Mouse (Mus musculus) embryonic facial prominence, embryonic 14.5 days (tissue): ENCODE results near the gene Dlg2. TPM values are rescaled to one million over a fixed set of nuclear protein-coding genes. Genes with fewer than 3 reads are reported as not detected.

Experiments
- ATAC-seq: fragments of 200-750 bp; cut with Nextera tagmentation; 2 replicates; pipeline ENCODE4 v1.8.0; 2017; ENCODE audit warnings: low read depth, moderate number of reproducible peaks, moderate TSS enrichment
- DNase-seq: peaks from one replicate; pipeline ENCODE4 v3.0.0-alpha.2; 2015; ENCODE audit warnings: low spot score
- H3K27ac ChIP-seq: fragments of 300-500 bp; sonication (generic); replicated peaks from 2 replicates; pipeline ENCODE4 v1.5.1; 2014; ENCODE audit warnings: low read depth, mild to moderate bottlenecking, low read length, moderate library complexity
- H3K27me3 ChIP-seq: fragments of 300-500 bp; sonication (generic); replicated peaks from 2 replicates; pipeline ENCODE4 v1.6.1; 2014; ENCODE audit warnings: low read length; ENCODE audit not compliant: control insufficient read depth, insufficient read depth
- H3K36me3 ChIP-seq: fragments of 300-500 bp; sonication (generic); 2 replicates; pipeline ENCODE4 v1.6.1; 2014; ENCODE audit warnings: low read length, mixed read lengths; ENCODE audit not compliant: control insufficient read depth, insufficient read depth
- H3K4me1 ChIP-seq: fragments of 300-500 bp; sonication (generic); 2 replicates; pipeline ENCODE4 v1.6.1; 2014; ENCODE audit warnings: antibody characterized with exemption, low read length; ENCODE audit not compliant: control insufficient read depth, insufficient read depth
- H3K4me2 ChIP-seq: fragments of 300-500 bp; sonication (generic); 2 replicates; pipeline ENCODE4 v1.6.1; 2014; ENCODE audit warnings: low read depth, mild to moderate bottlenecking, low read length, moderate library complexity, mixed read lengths
- H3K4me3 ChIP-seq: fragments of 300-500 bp; sonication (generic); 2 replicates; pipeline ENCODE4 v1.5.1; 2014; ENCODE audit warnings: low read depth, mild to moderate bottlenecking, low read length
- H3K9ac ChIP-seq: fragments of 300-500 bp; sonication (generic); 2 replicates; pipeline ENCODE4 v1.6.1; 2014; ENCODE audit warnings: low read depth, mild to moderate bottlenecking, low read length, moderate library complexity, mixed read lengths
- H3K9me3 ChIP-seq: fragments of 300-500 bp; sonication (generic); 2 replicates; pipeline ENCODE4 v1.6.1; 2016; ENCODE audit warnings: low read length; ENCODE audit not compliant: control insufficient read depth
- WGBS: fragments of 180-500 bp; shearing (Covaris S2); extraction: QIAGEN DNeasy Blood & Tissue Kit; methylation state at CpG from one replicate; pipeline ENCODE4 v1.1.7; 2014; 5-methylcytosine and 5-hydroxymethylcytosine counted together
- polyA plus RNA-seq: library from polyadenylated mRNA; unstranded; fragments of >200 nt; fragmentation: Nextera tagmentation; extraction: Ambion mirVana; gene quantifications from 2 replicates; pipeline ENCODE4 v1.2.1, GENCODE M21; 2014

Dlg2 gene
- polyA plus RNA-seq, 1 experiment from 2014 or later: 5.1 TPM

DNA sequence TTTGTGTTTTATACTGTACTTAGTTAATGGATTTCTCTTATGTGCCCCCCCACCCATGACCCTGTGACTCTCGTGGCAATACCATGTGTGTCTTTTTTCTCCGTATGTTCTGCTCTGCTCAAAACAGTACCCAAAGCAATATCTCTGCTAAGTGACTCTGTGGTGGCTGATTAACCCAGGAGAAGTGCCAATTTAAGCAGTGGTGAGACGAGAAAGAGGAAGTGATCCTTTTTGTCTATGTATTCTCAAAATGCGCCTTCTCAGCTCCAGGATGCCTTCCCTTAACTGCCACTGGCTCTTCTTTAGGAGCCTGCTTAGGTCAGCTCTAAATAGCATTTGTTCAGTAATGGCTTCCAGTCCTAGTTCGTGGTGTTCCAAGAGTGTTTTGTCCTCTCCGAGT is 1240.2 kb downstream of the Dlg2 start:
- peak; percentile 3 for DNase-seq
- no peak overlapping the region for H3K4me2 ChIP-seq
- no peaks in the 10 kb centered on the region for H3K36me3 ChIP-seq
- no peak overlapping the region for H3K9ac ChIP-seq
- 61% methylated on average over 6 of the region's 6 CpGs for WGBS
- H3K9me3 ChIP-seq: no peaks in the 10 kb centered on the region
- H3K4me3 ChIP-seq: no peak overlapping the region
- no peaks in the 10 kb centered on the region for H3K4me1 ChIP-seq
- no peak for ATAC-seq
- H3K27ac ChIP-seq: no peak overlapping the region
- no peaks in the 10 kb centered on the region for H3K27me3 ChIP-seq

GRCm38 (mm10) chr7:91720318-91720717 is 1243.8 kb downstream of the Dlg2 start:
- no peak for ATAC-seq
- Histone ChIP-seq H3K9me3 (no peaks in the 10 kb centered on the region), H3K36me3 (no peaks in the 10 kb centered on the region), H3K4me2 (no peak overlapping the region), H3K9ac (no peak overlapping the region), H3K27ac (no peak overlapping the region), H3K4me3 (no peak overlapping the region), H3K4me1 (no peaks in the 10 kb centered on the region), H3K27me3 (no peaks in the 10 kb centered on the region)
- DNase-seq: no peak

GRCm38 (mm10) chr7:91724397-91724796 is 1247.9 kb downstream of the Dlg2 start:
- Histone ChIP-seq H3K4me1 (no peaks in the 10 kb centered on the region), H3K9ac (no peak overlapping the region), H3K4me3 (no peak overlapping the region), H3K27me3 (no peaks in the 10 kb centered on the region), H3K9me3 (no peaks in the 10 kb centered on the region), H3K27ac (no peak overlapping the region), H3K4me2 (no peak overlapping the region), H3K36me3 (no peaks in the 10 kb centered on the region)
- WGBS: 46% methylated on average over 5 of the region's 5 CpGs
- ATAC-seq (peak; percentile 37; the same call in 1 of the 2 replicates), DNase-seq (peak; percentile 33)

- no peaks in the 10 kb centered on the region for H3K27me3 ChIP-seq
- H3K4me3 ChIP-seq: no peak overlapping the region
- no peaks in the 10 kb centered on the region for H3K9me3 ChIP-seq
- H3K4me1 ChIP-seq: no peaks in the 10 kb centered on the region
- DNase-seq (no peak), ATAC-seq (no peak)
- H3K9ac ChIP-seq: no peak overlapping the region
- no peaks in the 10 kb centered on the region for H3K36me3 ChIP-seq
- no peak overlapping the region for H3K27ac ChIP-seq
- WGBS: 79% methylated on average over 3 of the region's 3 CpGs
- H3K4me2 ChIP-seq: no peak overlapping the region
Measured at GRCm38 (mm10) chr7:91740748-91741147, 1264.3 kb downstream of the Dlg2 start.

GRCm38 (mm10) chr7:91753151-91753861 is 1276.8 kb downstream of the Dlg2 start:
- Histone ChIP-seq H3K9me3 (no peaks in the 10 kb centered on the region), H3K27ac (no peak overlapping the region), H3K9ac (no peak overlapping the region), H3K36me3 (no peaks in the 10 kb centered on the region), H3K4me2 (no peak overlapping the region), H3K27me3 (no peaks in the 10 kb centered on the region), H3K4me3 (no peak overlapping the region), H3K4me1 (no peaks in the 10 kb centered on the region)
- no peak for DNase-seq
- ATAC-seq: no peak

DNA sequence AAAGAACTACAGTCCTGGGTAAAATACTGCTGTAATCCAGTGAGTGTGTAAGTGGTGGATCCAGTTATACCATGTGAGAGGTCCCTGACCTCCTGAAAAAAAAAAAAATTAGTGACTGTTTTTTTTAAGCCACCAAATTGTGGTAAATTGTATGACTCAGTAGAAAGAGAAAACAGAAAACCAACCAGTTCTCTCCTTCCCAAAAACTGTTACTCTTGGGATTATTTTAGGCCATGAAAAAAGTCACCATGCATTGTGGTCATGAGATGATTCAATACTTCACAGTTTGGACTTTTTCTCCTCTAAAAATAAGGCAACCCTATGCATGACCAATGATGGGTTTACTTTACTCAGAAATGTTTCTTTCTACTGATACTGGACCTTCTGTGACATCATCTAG is 1291.2 kb downstream of the Dlg2 start:
- Histone ChIP-seq H3K4me3 (no peak overlapping the region), H3K9ac (no peak overlapping the region), H3K36me3 (no peaks in the 10 kb centered on the region), H3K9me3 (no peaks in the 10 kb centered on the region), H3K4me2 (no peak overlapping the region), H3K27me3 (no peaks in the 10 kb centered on the region), H3K4me1 (no peaks in the 10 kb centered on the region), H3K27ac (no peak overlapping the region)
- no peak for ATAC-seq
- DNase-seq: no peak

DNA sequence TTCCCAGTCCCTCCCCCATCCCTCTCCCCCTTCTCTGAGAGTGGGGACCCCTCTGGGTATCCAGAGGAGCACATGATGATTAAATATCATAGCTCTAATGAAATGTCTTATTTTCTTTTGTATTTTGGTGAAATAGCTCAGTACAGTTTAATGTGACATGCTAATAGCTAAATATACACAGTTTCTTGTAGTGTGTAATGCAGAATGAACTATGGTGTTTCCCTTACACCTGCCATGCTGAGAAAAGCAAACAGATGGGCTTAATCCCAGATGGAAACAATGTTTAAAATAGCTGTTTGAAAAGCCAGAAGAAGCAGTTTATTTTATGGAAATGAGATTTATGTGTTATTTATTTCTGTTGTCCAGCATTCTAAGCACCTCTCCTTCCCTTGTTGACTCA is 1302.2 kb downstream of the Dlg2 start:
- Histone ChIP-seq H3K9me3 (no peaks in the 10 kb centered on the region), H3K36me3 (no peaks in the 10 kb centered on the region), H3K9ac (no peak overlapping the region), H3K27me3 (no peaks in the 10 kb centered on the region), H3K4me2 (no peak overlapping the region), H3K4me1 (no peaks in the 10 kb centered on the region), H3K27ac (no peak overlapping the region), H3K4me3 (no peak overlapping the region)
- DNase-seq (no peak), ATAC-seq (no peak)

DNA sequence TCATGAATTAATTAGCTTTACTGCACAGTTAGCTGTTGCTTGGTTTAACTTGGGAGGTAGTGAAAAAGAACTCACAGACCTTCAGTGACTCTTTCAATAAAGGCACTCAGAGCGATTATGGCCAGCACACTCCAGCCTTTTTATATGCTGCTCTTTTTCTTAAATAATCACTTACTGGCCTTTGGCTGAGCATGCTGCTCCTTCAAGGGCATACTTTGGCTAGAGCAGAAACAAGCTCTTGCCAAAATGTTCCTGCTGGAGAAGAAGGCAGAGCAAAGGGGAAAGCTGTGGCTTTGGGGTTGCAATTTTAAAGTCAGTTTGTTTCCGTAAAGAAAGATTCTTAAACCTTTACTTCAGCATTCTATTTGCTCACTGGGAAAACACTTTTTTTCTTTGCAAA is 1308.1 kb downstream of the Dlg2 start:
- WGBS: 66% methylated on average over 2 of the region's 2 CpGs
- peak overlapping the region; percentile 67 for H3K27ac ChIP-seq
- H3K4me2 ChIP-seq: no peak overlapping the region
- H3K4me3 ChIP-seq: no peak overlapping the region
- no peaks in the 10 kb centered on the region for H3K27me3 ChIP-seq
- H3K36me3 ChIP-seq: no peaks in the 10 kb centered on the region
- H3K9ac ChIP-seq: no peak overlapping the region
- no peaks in the 10 kb centered on the region for H3K9me3 ChIP-seq
- DNase-seq (peak; percentile 36), ATAC-seq (no peak)
- H3K4me1 ChIP-seq: no peaks in the 10 kb centered on the region; the same call in 1 of the 2 replicates

DNA sequence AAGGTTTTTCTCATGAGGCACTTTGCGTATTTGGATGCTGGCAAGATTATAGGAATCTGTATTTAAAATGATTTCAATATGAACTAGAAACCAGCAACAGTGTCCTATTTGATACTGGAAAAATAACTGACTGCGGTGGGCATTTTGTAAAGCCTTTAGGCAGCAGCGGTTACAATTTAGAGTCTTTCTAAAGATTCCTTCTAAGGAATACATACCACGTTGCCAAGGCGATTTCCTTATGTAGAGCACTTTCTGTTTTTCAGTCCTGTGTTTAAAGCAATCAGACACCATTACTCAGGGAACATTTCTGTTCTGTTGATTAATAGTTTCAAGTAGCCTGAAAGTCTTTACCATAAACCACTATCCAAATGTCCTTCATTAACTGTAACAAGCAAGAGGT is 1309.0 kb downstream of the Dlg2 start:
- Histone ChIP-seq H3K9ac (no peak overlapping the region), H3K27me3 (no peaks in the 10 kb centered on the region), H3K36me3 (no peaks in the 10 kb centered on the region), H3K4me2 (no peak overlapping the region), H3K9me3 (no peaks in the 10 kb centered on the region), H3K4me3 (no peak overlapping the region), H3K4me1 (no peaks in the 10 kb centered on the region; the same call in 1 of the 2 replicates), H3K27ac (peak overlapping the region; percentile 72)
- peak; percentile 84 for DNase-seq
- 54% methylated on average over 5 of the region's 5 CpGs for WGBS
- ATAC-seq: no peak
